Comparison of ENCODE assay signal across 30 mouse cellular contexts in the genomic region with DNA sequence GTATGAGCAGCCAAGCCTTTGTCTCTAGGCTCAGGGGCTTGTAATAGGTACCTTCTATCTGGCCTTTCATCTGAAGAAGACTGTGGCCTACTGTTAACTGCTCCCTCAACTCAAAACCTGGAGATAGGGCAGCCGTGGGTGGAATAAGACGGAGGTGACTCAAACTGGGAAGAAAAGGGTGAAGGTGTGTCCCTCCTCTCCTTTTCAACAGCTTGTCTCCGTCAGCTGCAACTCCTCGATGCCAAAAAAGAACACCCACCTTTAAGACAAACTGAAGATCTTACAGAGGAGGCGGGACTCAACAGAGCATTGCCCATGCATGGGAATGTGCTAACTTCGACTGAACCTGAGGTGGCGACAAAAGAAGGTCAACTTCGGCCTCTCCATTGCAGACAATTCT.
DNase-seq lines count a peak whose midpoint lies in the region; ATAC-seq and TF ChIP-seq lines count a peak whose summit lies in the region.
"Had no signal": no experiment of that assay in that cellular context is flagged by ENCODE, and none has a peak within 500 bp of the region (broad histone marks: within the 10 kb centered on the region; RNA-seq: fewer than 3 reads in every experiment).

No protein-coding gene starts in this region.

- peak overlapping the region; percentile 62 for H3K27ac ChIP-seq in forebrain, embryonic 10.5 days
- no peak overlapping the region for H3K27ac ChIP-seq in forebrain, postnatal 0 days (ENCODE audit: low read depth, low read length)
- peak overlapping the region; percentile 62; the same call in 1 of the 2 replicates for H3K27ac ChIP-seq in kidney, embryonic 15.5 days
- H3K27ac ChIP-seq in midbrain, embryonic 10.5 days (replicated peaks) = peak overlapping the region; percentile 63
- no peak overlapping the region for H3K27ac ChIP-seq in midbrain, postnatal 0 days (ENCODE audit: low read depth, low read length)
- H3K27ac ChIP-seq: embryonic facial prominence, embryonic 13.5 days; forebrain, embryonic 15.5 days; hindbrain, embryonic 13.5 days; liver, embryonic 15.5 days; lung, embryonic 15.5 days; midbrain, embryonic 15.5 days; neural tube, embryonic 13.5 days had no signal

- no peak for DNase-seq in forebrain, embryonic 10.5 days (ENCODE audit: extremely low spot score, low spot score)
- no peak for DNase-seq in forebrain, postnatal 0 days
- DNase-seq in kidney, postnatal 14 days = no peak
- DNase-seq in midbrain, embryonic 10.5 days (ENCODE audit: low spot score) = no peak
- DNase-seq in midbrain, postnatal 0 days (ENCODE audit: low spot score) = no peak
- peak; percentile 56 for DNase-seq in induced T-regulatory cell, adult 2 months (ENCODE audit: low read depth)
- DNase-seq in lung, postnatal 14 days = no peak
- DNase-seq: adrenal gland, postnatal 36 days; cerebellum, adult 11-12 months; cerebellum, postnatal 10 days; embryo, embryonic 11 days; gastrocnemius, adult 2 months; kidney, adult 8-10 months; layer of hippocampus, adult 9-11 months; liver; lung, postnatal 4 days; retina, postnatal 1 day; spleen, adult 18-20 months; thymus, postnatal 14 days had no signal

- peaks cover 15% of the 10 kb centered on the region for H3K4me1 ChIP-seq in forebrain, embryonic 10.5 days
- H3K4me1 ChIP-seq in forebrain, postnatal 0 days (ENCODE audit: insufficient read depth) = no peaks in the 10 kb centered on the region
- peaks cover 12% of the 10 kb centered on the region for H3K4me1 ChIP-seq in kidney, embryonic 15.5 days
- peaks cover 13% of the 10 kb centered on the region for H3K4me1 ChIP-seq in midbrain, embryonic 10.5 days
- H3K4me1 ChIP-seq in midbrain, postnatal 0 days (ENCODE audit: insufficient read depth, low read length) = no peaks in the 10 kb centered on the region
- H3K4me1 ChIP-seq: hindbrain, embryonic 13.5 days; liver, embryonic 15.5 days; lung, embryonic 15.5 days; midbrain, embryonic 15.5 days; neural tube, embryonic 13.5 days had no signal

- H3K9me3 ChIP-seq in forebrain, embryonic 10.5 days = no peaks in the 10 kb centered on the region; the same call in 1 of the 2 replicates
- H3K9me3 ChIP-seq in forebrain, postnatal 0 days (ENCODE audit: low read length) = no peaks in the 10 kb centered on the region
- H3K9me3 ChIP-seq in kidney, embryonic 15.5 days (replicated peaks) = no peaks in the 10 kb centered on the region
- no peaks in the 10 kb centered on the region for H3K9me3 ChIP-seq in midbrain, embryonic 10.5 days (replicated peaks)
- no peaks in the 10 kb centered on the region for H3K9me3 ChIP-seq in midbrain, postnatal 0 days (ENCODE audit: low read length)
- H3K9me3 ChIP-seq: embryonic facial prominence, embryonic 13.5 days; forebrain, embryonic 15.5 days; hindbrain, embryonic 13.5 days; limb, embryonic 10.5 days; liver, embryonic 15.5 days; lung, embryonic 15.5 days; midbrain, embryonic 15.5 days had no signal

- 71% methylated on average over 8 of the region's 8 CpGs for WGBS in forebrain, embryonic 10.5 days
- WGBS in forebrain, postnatal 0 days = 63% methylated on average over 8 of the region's 8 CpGs
- 65% methylated on average over 8 of the region's 8 CpGs for WGBS in kidney, embryonic 15.5 days
- WGBS in midbrain, embryonic 10.5 days = 72% methylated on average over 8 of the region's 8 CpGs
- 75% methylated on average over 8 of the region's 8 CpGs for WGBS in midbrain, postnatal 0 days

- H3K4me3 ChIP-seq in forebrain, embryonic 10.5 days = no peak overlapping the region
- H3K4me3 ChIP-seq in forebrain, postnatal 0 days (ENCODE audit: low read depth, low read length) = no peak overlapping the region
- H3K4me3 ChIP-seq in kidney, embryonic 15.5 days (replicated peaks) = no peak overlapping the region
- H3K4me3 ChIP-seq in midbrain, embryonic 10.5 days = no peak overlapping the region
- H3K4me3 ChIP-seq in midbrain, postnatal 0 days (ENCODE audit: low read depth, low read length) = no peak overlapping the region
- H3K4me3 ChIP-seq: embryonic facial prominence, embryonic 13.5 days; erythroblast, embryonic 14.5 days; forebrain, embryonic 15.5 days; gastrocnemius, adult 2 months; hindbrain, embryonic 13.5 days; limb, embryonic 10.5 days; liver, embryonic 15.5 days; lung, embryonic 15.5 days; midbrain, embryonic 15.5 days; myocyte; neural tube, embryonic 13.5 days had no signal

- no peak overlapping the region for H3K4me2 ChIP-seq in forebrain, postnatal 0 days (ENCODE audit: low read depth)
- H3K4me2 ChIP-seq in kidney, embryonic 15.5 days = no peak overlapping the region
- H3K4me2 ChIP-seq in midbrain, postnatal 0 days (ENCODE audit: low read depth, low read length, poor library complexity, severe bottlenecking) = no peak overlapping the region
- H3K4me2 ChIP-seq: embryonic facial prominence, embryonic 13.5 days; forebrain, embryonic 15.5 days; hindbrain, embryonic 13.5 days; liver, embryonic 15.5 days; lung, embryonic 15.5 days; midbrain, embryonic 15.5 days; neural tube, embryonic 13.5 days had no signal

- no peak for TF ChIP-seq CTCF in forebrain, postnatal 0 days (IDR thresholded peaks at IDR 0.05; ENCODE audit: low read depth)
- no peak for TF ChIP-seq CTCF in midbrain, postnatal 0 days (IDR thresholded peaks at IDR 0.05)

- no peak for ATAC-seq in forebrain, postnatal 0 days
- 0 out of 2 replicates have a peak, but pooled peaks have one; percentile 22 for ATAC-seq in kidney, embryonic 15.5 days (replicated peaks; ENCODE audit: low FRiP score)
- ATAC-seq in midbrain, postnatal 0 days (ENCODE audit: low FRiP score) = no peak
- ATAC-seq: forebrain, embryonic 15.5 days; midbrain, embryonic 15.5 days had no signal

- H3K27me3 ChIP-seq in forebrain, embryonic 10.5 days (ENCODE audit: poor library complexity, severe bottlenecking) = peaks cover 4% of the 10 kb centered on the region; the same call in 1 of the 2 replicates
- no peaks in the 10 kb centered on the region for H3K27me3 ChIP-seq in forebrain, postnatal 0 days (ENCODE audit: insufficient read depth, low read length)
- H3K27me3 ChIP-seq in kidney, embryonic 15.5 days = no peaks in the 10 kb centered on the region
- no peaks in the 10 kb centered on the region; the same call in 1 of the 2 replicates for H3K27me3 ChIP-seq in midbrain, embryonic 10.5 days (ENCODE audit: low read depth, poor library complexity, severe bottlenecking)
- H3K27me3 ChIP-seq in midbrain, postnatal 0 days (ENCODE audit: insufficient read depth, low read length) = no peaks in the 10 kb centered on the region
- H3K27me3 ChIP-seq: embryonic facial prominence, embryonic 13.5 days; forebrain, embryonic 15.5 days; liver, embryonic 15.5 days; lung, embryonic 15.5 days; midbrain, embryonic 15.5 days; neural tube, embryonic 13.5 days had no signal

- H3K36me3 ChIP-seq in forebrain, embryonic 10.5 days (replicated peaks) = no peaks in the 10 kb centered on the region
- H3K36me3 ChIP-seq in forebrain, postnatal 0 days (ENCODE audit: insufficient read depth) = no peaks in the 10 kb centered on the region
- H3K36me3 ChIP-seq in kidney, embryonic 15.5 days = no peaks in the 10 kb centered on the region
- no peaks in the 10 kb centered on the region for H3K36me3 ChIP-seq in midbrain, embryonic 10.5 days
- H3K36me3 ChIP-seq in midbrain, postnatal 0 days (ENCODE audit: insufficient read depth, low read length) = no peaks in the 10 kb centered on the region
- H3K36me3 ChIP-seq: embryonic facial prominence, embryonic 13.5 days; forebrain, embryonic 15.5 days; hindbrain, embryonic 13.5 days; limb, embryonic 10.5 days; liver, embryonic 15.5 days; lung, embryonic 15.5 days; midbrain, embryonic 15.5 days; neural tube, embryonic 13.5 days had no signal

- H3K9ac ChIP-seq in forebrain, postnatal 0 days = no peak overlapping the region
- no peak overlapping the region for H3K9ac ChIP-seq in kidney, embryonic 15.5 days
- H3K9ac ChIP-seq in midbrain, postnatal 0 days (replicated peaks; ENCODE audit: low read length, poor library complexity, severe bottlenecking) = no peak overlapping the region
- H3K9ac ChIP-seq: embryonic facial prominence, embryonic 13.5 days; forebrain, embryonic 15.5 days; hindbrain, embryonic 13.5 days; liver, embryonic 15.5 days; lung, embryonic 15.5 days; midbrain, embryonic 15.5 days; neural tube, embryonic 13.5 days had no signal

Comparison
In these comparisons a context has a peak if more than half of its experiments do, and no peak if none do; other contexts are left out.
1. H3K27ac ChIP-seq: peak in forebrain, embryonic 10.5 days (single experiment), kidney, embryonic 15.5 days (single experiment) and midbrain, embryonic 10.5 days (single experiment); none in forebrain, postnatal 0 days (single experiment) and midbrain, postnatal 0 days (single experiment).